Mouse (Mus musculus) thymus, adult 2 months (tissue): ENCODE results near the gene Shank2.

Experiments
- CTCF ChIP-seq: fragments of 200-500 bp; IDR thresholded peaks from 2 replicates; pipeline ENCODE4 v1.5.1; 2012; ENCODE audit warnings: mild to moderate bottlenecking, control low read depth, low read length, moderate library complexity, borderline replicate concordance; ENCODE audit not compliant: control insufficient read depth, poor library complexity, insufficient read depth; ENCODE audit errors: extremely low read depth
- POLR2A ChIP-seq: fragments of 200-500 bp; IDR thresholded peaks from 2 replicates; pipeline ENCODE4 v1.6.1; 2012; ENCODE audit warnings: mild to moderate bottlenecking, low read length, control low read depth, moderate library complexity; ENCODE audit not compliant: control insufficient read depth, poor library complexity, insufficient read depth; ENCODE audit errors: extremely low read depth

GRCm38 (mm10) chr7:144238992-144239391 lies 237.3 kb downstream of the Shank2 start:
- no peak for TF ChIP-seq POLR2A
- TF ChIP-seq CTCF: no peak
